Mouse (Mus musculus) fat pad, adult 2 months (tissue): ENCODE data around the gene Lat.
"Not testable (repeated sequence)": the region's sequence is repeated elsewhere in the genome, so short reads cannot be mapped to it uniquely, and the experiment has no call there.

ENCODE experiments used
- DNase-seq: peaks from one replicate; pipeline ENCODE4 v3.0.0-alpha.2; 2011; ENCODE audit warnings: low read depth, low spot score; ENCODE audit errors: extremely low read depth

The Lat gene

DNA sequence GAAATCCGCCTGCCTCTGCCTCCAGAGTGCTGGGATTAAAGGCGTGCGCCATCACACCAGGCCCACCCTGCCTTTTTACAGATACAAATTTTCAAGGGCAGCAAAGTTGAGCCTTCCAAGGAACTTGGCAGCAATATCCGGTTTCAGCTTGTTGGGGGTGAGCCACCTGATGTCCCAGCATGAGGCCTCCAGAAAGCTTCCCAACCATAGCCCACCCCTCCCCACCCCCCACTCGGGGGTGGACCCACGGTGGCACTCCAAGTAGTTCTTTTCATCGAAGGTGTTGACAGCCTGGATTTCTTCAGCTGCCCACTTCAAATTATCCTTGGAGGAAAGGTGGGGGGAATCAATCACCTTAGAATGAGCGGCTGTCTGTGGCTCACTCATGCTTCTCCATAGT, 30.5 kb downstream of the Lat start:
- no peak for DNase-seq

DNA sequence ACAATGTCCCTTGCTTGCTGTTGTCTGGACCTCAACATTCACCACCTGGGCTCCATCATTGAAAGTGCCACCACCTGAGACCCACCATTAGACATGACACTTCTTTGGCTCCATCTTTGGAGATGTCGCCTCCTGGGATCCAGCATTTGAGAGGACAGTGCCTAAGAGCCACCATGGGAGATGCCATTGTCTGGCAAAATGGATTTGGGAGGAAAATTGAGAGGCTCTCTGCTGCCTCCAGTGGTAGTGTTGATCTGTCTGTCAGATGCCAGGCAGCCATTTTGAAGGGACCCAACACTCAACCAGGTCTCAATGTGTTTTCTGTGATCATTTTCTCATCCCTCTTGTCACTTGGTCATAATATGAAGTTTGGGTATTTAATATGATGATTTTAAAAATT, 33.8 kb downstream of the Lat start:
- DNase-seq: no peak

DNA sequence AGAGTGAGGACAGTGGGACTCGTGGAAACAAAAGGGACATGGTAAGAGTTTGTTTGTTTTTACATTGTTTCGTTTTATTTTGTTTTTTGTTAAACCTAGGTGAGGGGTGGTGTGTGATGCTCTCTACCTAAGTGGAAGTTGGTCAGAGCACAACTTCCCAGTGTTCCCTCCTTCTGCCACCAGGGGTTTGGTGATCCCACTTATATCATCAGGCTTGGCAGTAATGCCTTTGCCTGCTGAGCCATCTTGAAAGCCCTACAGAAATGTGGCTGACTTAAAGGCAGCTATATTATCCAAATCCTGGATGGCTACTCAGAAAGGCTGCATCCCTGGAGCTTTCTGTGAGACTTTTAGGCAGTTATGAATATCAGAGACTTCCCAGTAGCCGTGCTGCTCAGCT, 36.7 kb downstream of the Lat start:
- no peak for DNase-seq

DNA sequence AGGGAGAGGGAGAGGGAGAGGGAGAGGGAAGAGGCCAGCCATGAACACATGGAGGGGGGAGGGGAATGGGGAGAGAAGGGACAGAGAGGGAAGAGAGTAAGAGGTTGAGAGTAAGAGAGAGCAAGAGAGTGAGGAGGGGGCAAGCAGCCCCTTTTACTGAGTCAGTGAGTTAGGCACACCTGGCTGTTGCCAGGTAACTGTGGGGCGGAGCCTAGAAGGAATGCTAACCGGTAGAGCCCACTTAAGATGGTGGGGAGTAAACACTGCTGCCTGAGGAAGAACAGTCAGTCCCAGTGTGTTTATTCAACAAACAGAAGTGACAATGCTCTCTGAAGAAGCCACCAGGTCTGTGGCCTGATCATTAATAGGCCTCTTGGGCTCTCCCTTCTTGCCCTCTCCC, 38.7 kb downstream of the Lat start:
- no peak for DNase-seq

DNA sequence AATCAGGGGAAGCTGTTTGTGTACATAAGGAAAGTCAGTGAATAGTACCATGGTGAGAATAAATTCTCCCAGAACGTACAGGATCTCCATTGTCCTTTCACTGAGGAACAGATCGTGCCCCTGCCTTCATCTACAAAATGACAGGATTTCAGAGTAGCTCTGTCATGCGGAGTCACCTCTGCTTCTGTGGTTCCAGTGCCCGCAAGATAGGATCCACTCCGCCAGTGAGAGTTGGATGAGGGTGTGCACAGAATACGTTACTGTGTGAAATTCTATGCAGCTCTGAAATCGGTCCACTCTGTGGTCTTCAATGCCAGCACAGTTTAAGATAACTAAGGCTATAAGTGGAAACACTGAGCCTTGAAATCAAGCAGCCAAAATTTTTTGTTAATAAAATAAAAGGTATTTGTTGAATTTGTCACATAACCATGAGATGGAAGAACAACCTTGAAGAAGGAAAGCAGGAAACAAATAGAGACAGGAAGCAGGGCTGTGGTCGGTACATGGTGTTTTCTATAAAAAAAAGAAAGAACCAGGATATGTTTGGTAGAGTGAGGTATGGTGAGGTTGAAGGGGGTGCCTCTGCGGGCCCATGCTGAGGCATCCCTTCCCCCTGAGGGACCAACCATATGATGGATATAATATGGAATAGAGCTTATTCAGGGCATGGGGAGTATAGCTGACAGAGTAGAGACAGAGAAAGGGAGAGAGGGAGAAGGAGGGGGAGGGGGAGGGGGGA, 39.3 kb downstream of the Lat start:
- DNase-seq: no peak

DNA sequence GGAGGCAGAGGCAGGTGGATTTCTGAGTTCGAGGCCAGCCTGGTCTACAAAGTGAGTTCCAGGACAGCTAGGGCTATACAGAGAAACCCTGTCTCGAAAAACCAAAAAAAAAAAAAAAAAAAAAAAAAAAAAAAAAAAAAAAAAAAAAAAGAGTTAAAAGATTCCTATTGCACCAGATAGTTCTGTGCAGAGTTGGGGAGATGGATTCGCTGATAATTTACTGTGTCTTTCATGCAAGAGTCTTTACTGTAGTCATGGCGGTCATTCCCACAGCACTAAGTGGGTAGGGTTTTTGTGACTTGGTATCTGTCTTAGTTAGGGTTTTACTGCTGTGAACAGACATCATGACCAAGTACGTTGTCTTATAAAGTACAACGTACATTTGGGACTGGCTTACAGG, 40.5 kb downstream of the Lat start:
- DNase-seq: not testable (repeated sequence)

DNA sequence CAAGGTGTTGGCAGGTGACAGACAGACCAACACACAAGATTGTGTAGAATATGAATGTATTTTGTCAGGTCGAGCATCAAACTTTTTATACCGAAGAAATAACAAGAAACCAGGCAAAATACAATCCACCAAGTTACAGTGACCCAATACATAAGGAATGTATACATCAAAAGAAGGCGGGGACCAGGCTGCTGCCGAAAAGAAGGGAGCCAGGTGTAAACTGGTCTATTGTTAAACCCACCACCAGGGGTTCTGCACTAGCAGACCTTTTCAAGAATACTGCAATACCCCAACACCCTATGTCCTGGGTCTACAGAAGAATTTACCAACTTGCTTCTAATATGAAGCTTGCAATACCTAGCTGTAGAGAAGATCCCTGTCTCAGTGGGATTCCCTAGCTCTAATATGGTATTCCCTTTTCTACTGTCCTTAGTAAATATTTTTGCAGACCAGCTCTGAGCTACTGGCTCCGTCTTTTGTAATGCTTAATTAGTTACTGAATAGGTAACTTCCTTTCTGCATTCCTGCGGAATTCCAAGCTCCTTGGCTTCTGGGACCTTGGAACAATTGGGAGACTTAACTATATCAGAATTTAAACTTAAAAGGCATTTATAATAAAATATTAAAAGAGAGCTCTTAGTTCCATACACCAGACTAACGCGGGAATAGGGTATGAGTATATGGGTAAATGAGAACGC, 43.6 kb downstream of the Lat start:
- DNase-seq: not testable (repeated sequence)

DNA sequence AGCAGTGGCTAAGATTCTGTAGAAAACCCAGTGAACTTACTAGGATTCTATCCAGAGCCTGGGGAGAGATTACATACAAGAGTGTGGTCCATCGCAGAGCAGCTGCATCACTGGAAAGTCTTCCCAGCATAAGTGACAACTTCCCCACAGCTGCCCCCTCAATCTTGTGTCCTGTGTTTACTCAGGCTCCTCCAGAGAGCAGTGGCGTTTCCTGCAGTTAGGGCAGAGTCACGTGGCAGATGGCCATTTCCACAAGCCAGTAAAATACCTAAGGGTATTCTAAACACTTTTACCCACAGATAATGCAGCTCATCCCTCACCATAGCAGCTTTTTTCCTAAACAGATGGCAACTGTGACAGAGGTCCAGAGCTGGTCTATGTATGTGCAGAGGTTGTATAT, 44.6 kb downstream of the Lat start:
- no peak for DNase-seq

DNA sequence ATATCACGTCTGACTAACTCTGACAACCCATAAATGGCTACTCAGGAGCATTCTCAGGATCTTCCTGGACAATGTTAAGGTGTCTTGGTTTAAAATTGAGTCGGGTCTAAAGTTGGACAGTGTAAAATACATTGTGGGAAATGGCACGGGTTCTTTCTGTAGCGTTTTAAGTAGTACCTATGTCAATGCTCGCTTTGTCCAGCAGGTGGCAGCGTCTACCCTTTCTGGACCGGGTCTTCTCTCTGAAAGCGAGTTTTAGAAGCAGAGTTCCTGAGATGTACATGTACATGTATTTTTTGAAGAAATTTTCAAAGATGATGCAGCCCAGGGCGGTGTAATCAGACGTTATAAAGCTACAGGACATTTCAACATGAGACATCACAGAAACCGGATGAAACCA, 45.6 kb downstream of the Lat start:
- no peak for DNase-seq

DNA sequence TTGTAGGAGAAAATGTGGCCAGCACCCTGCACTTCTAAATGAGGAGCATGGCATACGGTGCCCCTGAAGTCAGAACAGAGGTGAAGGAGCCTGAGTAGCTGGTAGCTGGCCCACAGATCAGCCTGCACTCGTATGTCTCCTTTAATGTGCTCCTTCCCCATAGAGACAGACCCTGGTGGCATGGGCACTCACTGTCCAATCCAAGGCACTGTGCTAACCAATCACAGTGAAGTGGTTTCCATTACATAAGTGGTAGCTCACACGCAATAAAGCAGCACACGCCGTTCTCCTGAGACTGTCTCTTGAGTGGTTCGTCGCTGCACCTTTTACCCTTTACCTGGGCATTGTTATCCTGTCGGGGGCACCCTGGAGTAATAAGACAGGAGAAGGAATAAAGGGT, 55.1 kb downstream of the Lat start:
- DNase-seq: no peak
